Mouse (Mus musculus): ENCODE results near the gene Itgae.

Itgae gene

GRCm38 (mm10) chr11:73090283-73090682 lies at the start of gene Itgae:
Gene Itgae, plus strand, starts transcription at chr11:73090583.
- DNase-seq (ENCODE audit: low read depth) = no peak

GRCm38 (mm10) chr11:73044229-73044755 lies 46.1 kb upstream of the Itgae start:
- DNase-seq (ENCODE audit: low read depth) = no peak

GRCm38 (mm10) chr11:73044789-73045188 lies 45.6 kb upstream of the Itgae start:
- DNase-seq (ENCODE audit: low read depth) = peak; percentile 70

GRCm38 (mm10) chr11:73047542-73047996 lies 42.8 kb upstream of the Itgae start, which contains the start of gene Ncbp3:
Gene Ncbp3, plus strand, starts transcription at chr11:73047783.
- peak; percentile 98 for DNase-seq (ENCODE audit: low read depth)

DNA sequence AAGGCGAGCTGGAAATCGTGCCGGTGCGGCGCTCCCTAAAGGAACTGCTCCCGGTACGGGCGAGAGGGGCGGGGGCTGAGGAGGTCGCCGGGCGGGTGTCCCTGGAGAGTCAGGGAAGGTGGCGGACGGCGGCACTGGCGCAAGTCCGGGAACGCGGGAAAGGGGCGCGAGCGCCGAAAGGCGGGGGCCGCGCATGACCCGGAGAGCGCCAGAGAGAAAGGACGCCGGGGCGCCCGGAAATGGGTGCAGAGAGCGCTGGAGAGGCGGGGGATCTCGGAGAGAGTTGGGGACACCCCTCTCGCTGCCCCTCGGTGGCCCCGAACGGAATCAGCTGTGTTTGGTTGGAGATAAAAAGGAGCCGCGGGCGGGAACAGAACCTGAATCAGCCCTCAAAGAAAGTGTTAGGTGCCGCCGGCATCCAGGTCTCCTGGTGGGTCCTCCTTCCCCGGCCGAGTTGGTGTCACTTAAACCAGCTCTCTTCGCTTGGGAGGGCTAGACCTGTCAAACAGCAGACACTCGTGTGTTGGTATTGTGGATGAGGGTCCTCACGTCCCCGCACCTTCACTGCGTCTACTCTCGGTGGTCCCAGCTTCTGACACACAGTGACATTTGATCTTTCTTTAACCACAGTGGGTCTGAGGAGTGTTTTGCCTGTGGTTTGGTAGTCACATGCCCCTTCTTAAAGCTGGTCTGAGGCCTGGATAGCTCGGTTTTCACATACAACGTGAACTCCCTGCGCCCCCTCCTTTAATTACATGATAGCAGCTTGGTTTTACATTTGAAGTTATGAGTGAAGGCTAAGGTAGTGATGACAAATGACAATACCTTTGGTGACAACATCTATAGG lies 42.1 kb upstream of the Itgae start:
- DNase-seq (ENCODE audit: low read depth) = peak; percentile 48

GRCm38 (mm10) chr11:73049335-73049734 lies 41.0 kb upstream of the Itgae start:
- DNase-seq (ENCODE audit: low read depth) = peak; percentile 81

DNA sequence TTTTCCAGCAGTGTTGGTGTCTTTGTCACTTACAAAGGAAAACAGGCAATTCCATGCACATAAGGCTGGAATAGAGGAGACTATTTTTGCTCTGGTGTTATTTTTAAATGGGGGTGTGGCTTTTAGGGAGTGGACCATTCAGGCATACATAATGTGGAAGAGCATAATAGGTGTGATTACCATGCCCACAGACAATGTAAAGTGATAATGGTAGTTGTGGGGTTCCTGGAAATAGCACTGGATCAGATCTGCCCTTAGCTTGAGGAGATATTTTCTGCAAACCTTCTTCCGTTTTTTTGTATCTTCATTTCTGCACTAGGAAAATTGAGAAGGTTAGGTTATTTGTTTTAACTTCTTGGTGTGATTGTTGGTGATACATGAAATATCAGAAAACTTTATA lies 37.6 kb upstream of the Itgae start:
- DNase-seq (ENCODE audit: low read depth) = no peak

DNA sequence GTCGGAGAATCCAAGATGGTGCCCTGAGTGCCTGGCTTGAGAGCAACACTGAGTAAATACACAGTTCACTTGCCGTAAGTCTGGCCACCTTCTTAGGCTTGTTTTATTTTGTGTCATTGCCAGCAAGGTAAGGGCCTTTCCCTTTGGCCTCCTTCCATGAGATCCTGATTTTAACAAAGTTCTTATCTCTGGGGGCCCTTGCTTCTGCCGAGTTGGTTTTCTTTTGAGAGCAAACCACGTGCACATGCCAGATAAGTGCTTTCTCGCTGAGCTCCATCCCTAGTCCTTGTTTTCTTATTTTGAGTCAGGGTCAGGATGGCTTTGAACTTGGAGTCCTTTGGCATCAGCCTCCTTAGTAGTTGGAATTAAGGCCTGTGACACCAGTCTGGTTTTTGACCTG lies 32.7 kb upstream of the Itgae start:
- DNase-seq (ENCODE audit: low read depth) = no peak

DNA sequence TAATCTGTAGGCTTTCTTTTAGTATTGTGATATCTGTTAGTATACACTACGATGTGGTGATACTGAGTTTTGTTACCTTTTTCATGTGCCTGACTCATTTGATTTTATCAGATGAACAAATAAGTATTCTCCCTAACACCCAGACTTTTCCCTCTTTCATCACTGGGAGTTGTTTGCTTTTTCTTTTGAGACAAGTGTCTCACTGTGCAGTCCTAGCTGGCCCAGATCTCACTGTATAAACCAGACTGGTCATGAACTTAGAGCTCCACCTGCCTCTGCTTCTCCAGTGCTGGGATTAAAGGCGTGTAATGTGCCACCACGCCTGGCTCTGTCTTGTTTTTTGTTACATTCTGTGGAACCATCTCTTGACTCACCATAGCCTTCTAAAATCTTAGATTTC lies 30.8 kb upstream of the Itgae start:
- no peak for DNase-seq (ENCODE audit: low read depth)

GRCm38 (mm10) chr11:73061413-73061812 lies 29.0 kb upstream of the Itgae start:
- no peak for DNase-seq (ENCODE audit: low read depth)

DNA sequence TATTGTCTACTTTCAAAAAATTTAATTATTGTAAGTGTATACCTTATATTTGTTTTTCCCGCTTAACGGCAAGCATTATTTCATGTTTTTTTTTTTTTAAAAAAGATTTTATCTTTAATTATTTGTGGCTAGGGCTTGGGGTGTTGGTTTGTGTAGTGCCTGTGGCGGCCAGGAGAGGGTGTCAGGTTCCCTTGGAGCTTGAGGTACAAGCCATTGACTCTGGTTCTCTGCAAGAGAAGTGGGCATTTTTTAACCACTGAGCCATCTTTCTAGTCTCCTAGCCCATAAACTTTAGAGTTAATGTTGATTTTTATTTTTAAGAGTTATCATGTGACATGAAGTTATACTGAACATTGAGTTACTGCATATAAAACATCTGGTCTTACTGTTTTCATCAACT lies 18.5 kb upstream of the Itgae start:
- peak; percentile 59 for DNase-seq (ENCODE audit: low read depth)

GRCm38 (mm10) chr11:73076295-73076694 lies 14.1 kb upstream of the Itgae start:
- DNase-seq (ENCODE audit: low read depth) = no peak

GRCm38 (mm10) chr11:73076733-73077132 lies 13.7 kb upstream of the Itgae start:
- no peak for DNase-seq (ENCODE audit: low read depth)

DNA sequence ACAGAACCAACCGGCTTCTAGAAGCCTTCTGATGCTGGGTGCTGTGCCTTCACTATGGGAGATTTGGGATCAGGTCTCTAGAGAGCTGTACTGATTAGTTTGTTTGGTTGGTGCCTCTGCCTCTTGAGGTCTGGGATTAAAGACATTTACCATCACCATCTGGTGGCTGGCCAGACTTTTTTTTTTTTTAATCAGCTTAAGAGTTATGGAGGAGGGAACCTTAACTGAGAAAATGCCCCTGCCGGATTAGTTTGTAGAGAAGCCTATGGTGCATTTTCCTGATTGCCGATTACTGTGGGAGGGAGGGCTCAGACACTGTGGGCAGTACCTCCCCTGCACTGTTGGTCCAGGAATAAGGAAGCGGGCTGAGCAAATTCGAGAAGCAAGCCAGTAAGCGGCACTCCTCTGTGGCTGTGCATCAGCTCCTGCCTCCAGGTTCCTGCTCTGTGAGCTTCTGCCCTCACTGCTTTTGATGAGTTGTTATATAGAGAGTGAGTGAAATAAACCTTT lies 13.1 kb upstream of the Itgae start:
- DNase-seq (ENCODE audit: low read depth) = no peak

DNA sequence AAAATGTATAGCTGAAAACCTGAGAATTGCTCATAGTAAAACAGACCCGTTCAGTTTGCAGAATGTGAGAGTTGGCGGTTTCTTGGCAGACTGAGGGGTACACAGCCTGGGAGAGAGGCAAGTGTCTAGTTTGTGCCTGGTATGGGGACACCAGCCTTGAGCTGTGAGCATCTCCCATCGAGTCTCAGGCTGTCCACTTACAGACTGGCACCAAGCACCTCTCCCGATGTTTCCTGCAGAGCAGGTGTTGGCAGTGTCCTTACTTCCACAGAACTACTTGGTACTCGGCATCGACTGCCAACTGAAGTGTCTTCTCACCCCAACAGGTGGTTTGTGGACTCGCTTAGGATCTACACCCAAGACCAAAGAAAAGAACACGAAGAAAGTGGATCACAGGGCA lies 11.8 kb upstream of the Itgae start:
- no peak for DNase-seq (ENCODE audit: low read depth)

DNA sequence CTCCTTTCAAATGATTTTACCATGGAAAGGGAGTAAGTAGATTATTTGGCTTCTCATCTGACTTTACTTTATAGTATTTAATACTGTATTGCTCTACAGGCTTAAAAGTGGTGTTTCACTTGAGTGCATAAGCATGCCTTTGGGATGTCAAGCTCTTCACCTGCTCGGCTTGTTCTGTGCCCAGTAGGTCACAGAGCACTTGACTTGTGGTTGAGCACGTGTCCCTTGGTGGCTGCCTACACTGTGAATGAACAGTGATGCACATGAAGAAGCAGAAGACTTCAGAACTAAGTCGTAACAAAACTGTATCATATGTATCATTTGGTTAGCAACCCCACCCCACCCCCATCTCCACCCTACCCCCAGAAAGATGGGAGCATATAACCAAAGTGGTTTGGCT lies 10.1 kb upstream of the Itgae start:
- DNase-seq (ENCODE audit: low read depth) = no peak

- DNase-seq (ENCODE audit: low read depth) = peak; percentile 83
These were observed 6.1 kb upstream of the Itgae start for GRCm38 (mm10) chr11:73084303-73084702.

- DNase-seq (ENCODE audit: low read depth) = no peak
These were observed 5.6 kb upstream of the Itgae start for GRCm38 (mm10) chr11:73084804-73085231.

DNA sequence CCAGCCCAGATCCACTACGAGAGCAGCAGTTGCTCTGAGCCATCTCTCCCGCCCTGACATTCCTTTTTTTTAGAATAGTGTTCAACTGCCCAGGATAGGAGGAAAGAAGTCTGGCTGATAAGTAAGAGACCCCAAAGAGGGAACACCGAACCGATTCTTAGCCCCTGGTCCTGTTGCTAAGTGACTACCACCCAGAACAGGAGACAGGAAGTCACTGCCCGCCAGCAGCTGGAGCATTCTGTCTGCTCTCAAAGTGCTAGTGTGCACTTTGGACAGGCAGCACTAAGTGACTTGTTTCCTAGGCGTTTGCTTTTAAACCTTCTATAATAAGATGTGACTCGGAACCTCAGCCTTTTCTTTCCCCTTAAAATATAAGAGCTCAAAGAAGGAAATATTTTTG lies 5.0 kb upstream of the Itgae start:
- no peak for DNase-seq (ENCODE audit: low read depth)

DNA sequence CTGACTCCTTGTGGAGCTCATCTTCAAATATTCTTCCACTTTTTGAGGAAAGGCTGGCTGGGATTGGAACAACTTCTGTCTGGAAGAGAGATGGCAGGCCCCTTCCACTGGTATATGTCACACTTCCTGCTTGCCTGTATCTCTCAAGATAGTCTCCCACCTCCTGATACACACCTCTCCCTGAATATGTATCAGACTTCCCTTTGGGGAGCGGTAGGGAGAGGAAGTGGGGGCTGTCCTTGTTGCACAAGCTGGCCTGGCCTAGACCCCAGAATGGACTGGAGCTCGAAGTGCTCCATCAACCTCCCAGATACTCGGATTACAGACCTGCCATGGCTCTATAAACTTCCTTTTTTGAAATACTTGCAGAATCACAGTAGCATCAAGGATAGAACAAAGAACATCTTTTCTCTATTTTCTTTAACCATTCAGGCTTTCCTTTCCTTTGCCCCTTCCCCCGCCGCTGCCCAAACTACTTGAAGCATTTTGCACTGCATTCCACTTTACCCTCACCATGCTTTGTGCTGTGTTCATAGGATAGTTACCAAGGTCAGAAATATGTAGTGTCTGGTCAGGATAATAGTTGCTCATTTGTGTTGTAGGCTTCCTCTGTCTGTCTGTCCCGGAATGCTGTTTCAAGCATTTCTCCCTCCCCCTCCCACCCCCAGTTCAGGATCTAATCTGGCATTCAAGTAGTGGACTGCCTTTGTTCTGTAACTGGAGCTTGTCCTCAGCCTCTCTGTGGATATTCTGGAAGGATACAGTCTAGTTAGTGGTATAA lies 2.5 kb upstream of the Itgae start:
- peak; percentile 40 for DNase-seq (ENCODE audit: low read depth)

- DNase-seq (ENCODE audit: low read depth) = no peak
These were observed 443 bp downstream of the Itgae start for GRCm38 (mm10) chr11:73090826-73091225.

- DNase-seq (ENCODE audit: low read depth) = no peak
These were observed 1.7 kb downstream of the Itgae start for GRCm38 (mm10) chr11:73092057-73092456.

GRCm38 (mm10) chr11:73092877-73093276 lies 2.5 kb downstream of the Itgae start:
- DNase-seq (ENCODE audit: low read depth) = peak; percentile 74
